Mouse (Mus musculus): ENCODE results near the gene Slc24a4.

Gene Slc24a4

GRCm38 (mm10) chr12:102128081-102128790 is at the start of gene Slc24a4:
Slc24a4 (plus strand) TSS chr12:102128733.
- DNase-seq (ENCODE audit: low read depth): no peak

GRCm38 (mm10) chr12:102082648-102083425 is 45.7 kb upstream of the Slc24a4 start:
- DNase-seq (ENCODE audit: low read depth): no peak

GRCm38 (mm10) chr12:102090535-102090934 is 38.0 kb upstream of the Slc24a4 start:
- DNase-seq (ENCODE audit: low read depth): no peak

GRCm38 (mm10) chr12:102092342-102093094 is 36.0 kb upstream of the Slc24a4 start:
- no peak for DNase-seq (ENCODE audit: low read depth)

GRCm38 (mm10) chr12:102105990-102106389 is 22.5 kb upstream of the Slc24a4 start:
- no peak for DNase-seq (ENCODE audit: low read depth)

GRCm38 (mm10) chr12:102108851-102109250 is 19.7 kb upstream of the Slc24a4 start:
- no peak for DNase-seq (ENCODE audit: low read depth)

GRCm38 (mm10) chr12:102112491-102112890 is 16.0 kb upstream of the Slc24a4 start:
- no peak for DNase-seq (ENCODE audit: low read depth)

GRCm38 (mm10) chr12:102112901-102113300 is 15.6 kb upstream of the Slc24a4 start:
- no peak for DNase-seq (ENCODE audit: low read depth)

GRCm38 (mm10) chr12:102113391-102113790 is 15.1 kb upstream of the Slc24a4 start:
- no peak for DNase-seq (ENCODE audit: low read depth)

GRCm38 (mm10) chr12:102116580-102116979 is 12.0 kb upstream of the Slc24a4 start:
- DNase-seq (ENCODE audit: low read depth): no peak

- DNase-seq (ENCODE audit: low read depth): no peak
Observed at GRCm38 (mm10) chr12:102118014-102118413, 10.5 kb upstream of the Slc24a4 start.

- no peak for DNase-seq (ENCODE audit: low read depth)
Observed at GRCm38 (mm10) chr12:102127601-102128000, 932 bp upstream of the Slc24a4 start.

GRCm38 (mm10) chr12:102128791-102129507 is 416 bp downstream of the Slc24a4 start:
- DNase-seq (ENCODE audit: low read depth): no peak

GRCm38 (mm10) chr12:102129508-102130030 is 1.0 kb downstream of the Slc24a4 start:
- DNase-seq (ENCODE audit: low read depth): no peak

- DNase-seq (ENCODE audit: low read depth): no peak
Observed at GRCm38 (mm10) chr12:102139710-102140109, 11.2 kb downstream of the Slc24a4 start.

GRCm38 (mm10) chr12:102141330-102141729 is 12.8 kb downstream of the Slc24a4 start:
- no peak for DNase-seq (ENCODE audit: low read depth)

- no peak for DNase-seq (ENCODE audit: low read depth)
Observed at GRCm38 (mm10) chr12:102147678-102148077, 19.1 kb downstream of the Slc24a4 start.

- peak; percentile 12 for DNase-seq (ENCODE audit: low read depth)
Observed at GRCm38 (mm10) chr12:102148746-102149145, 20.2 kb downstream of the Slc24a4 start.

GRCm38 (mm10) chr12:102151185-102151584 is 22.7 kb downstream of the Slc24a4 start:
- no peak for DNase-seq (ENCODE audit: low read depth)

- no peak for DNase-seq (ENCODE audit: low read depth)
Observed at GRCm38 (mm10) chr12:102153796-102154195, 25.3 kb downstream of the Slc24a4 start.

- no peak for DNase-seq (ENCODE audit: low read depth)
Observed at GRCm38 (mm10) chr12:102154815-102155214, 26.3 kb downstream of the Slc24a4 start.

GRCm38 (mm10) chr12:102164632-102165031 is 36.1 kb downstream of the Slc24a4 start:
- DNase-seq (ENCODE audit: low read depth): no peak
